In the genomic region with DNA sequence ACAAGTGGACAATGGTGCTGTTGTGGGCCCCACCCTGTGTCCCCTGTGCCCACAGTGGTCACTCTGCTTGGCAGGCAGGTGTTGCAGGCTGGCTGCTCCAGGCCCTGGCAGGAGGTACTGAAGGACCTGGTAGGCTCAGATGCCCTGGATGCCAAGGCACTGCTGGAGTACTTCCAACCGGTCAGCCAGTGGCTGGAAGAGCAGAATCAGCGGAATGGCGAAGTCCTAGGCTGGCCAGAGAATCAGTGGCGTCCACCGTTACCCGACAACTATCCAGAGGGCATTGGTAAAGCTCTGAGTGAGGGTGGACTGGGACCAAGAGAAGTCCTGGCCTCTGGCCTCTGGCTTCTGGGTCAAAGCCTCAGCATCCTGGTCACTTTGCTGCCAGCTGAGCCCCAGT, we compare ENCODE assay signal across 23 mouse cellular contexts. TPM values are rescaled to one million over a fixed set of nuclear protein-coding genes. Genes with fewer than 3 reads are reported as not detected.
DNase-seq lines count a peak whose midpoint lies in the region; ATAC-seq and TF ChIP-seq lines count a peak whose summit lies in the region.
"Had no signal": no experiment of that assay in that cellular context is flagged by ENCODE, and none has a peak within 500 bp of the region (broad histone marks: within the 10 kb centered on the region; RNA-seq: fewer than 3 reads in every experiment).

No protein-coding gene starts in this region.

- H3K36me3 ChIP-seq in kidney, embryonic 15.5 days: no peaks in the 10 kb centered on the region
- H3K36me3 ChIP-seq: embryonic facial prominence, embryonic 12.5 days; heart, embryonic 13.5 days; limb, embryonic 12.5 days; neural tube, embryonic 12.5 days had no signal

- intact Hi-C loops in left cerebral cortex, adult 2 months (cut with DNase I): no loop called here

- ATAC-seq in kidney, embryonic 15.5 days (replicated peaks; ENCODE audit: low FRiP score): no peak
- ATAC-seq: intestine, embryonic 16.5 days; liver, postnatal 0 days; midbrain, embryonic 16.5 days had no signal

- TF ChIP-seq CTCF in left cerebral cortex, adult 2 months (IDR thresholded peaks at IDR 0.05): no peak

- H3K4me2 ChIP-seq in kidney, embryonic 15.5 days: no peak overlapping the region
- H3K4me2 ChIP-seq: embryonic facial prominence, embryonic 12.5 days; heart, embryonic 13.5 days; limb, embryonic 12.5 days; neural tube, embryonic 12.5 days had no signal

- H3K9ac ChIP-seq in kidney, embryonic 15.5 days: no peak overlapping the region
- H3K9ac ChIP-seq: embryonic facial prominence, embryonic 12.5 days; heart, embryonic 13.5 days; limb, embryonic 12.5 days; liver, postnatal 0 days; neural tube, embryonic 12.5 days had no signal

- peaks cover 17% of the 10 kb centered on the region for H3K27me3 ChIP-seq in kidney, embryonic 15.5 days

- no peak overlapping the region for H3K27ac ChIP-seq in kidney, embryonic 15.5 days
- H3K27ac ChIP-seq in left cerebral cortex, adult 2 months: no peak overlapping the region
- H3K27ac ChIP-seq: embryonic facial prominence, embryonic 12.5 days; heart, embryonic 13.5 days; limb, embryonic 12.5 days; neural tube, embryonic 12.5 days had no signal

- H3K9me3 ChIP-seq in kidney, embryonic 15.5 days (replicated peaks): no peaks in the 10 kb centered on the region
- H3K9me3 ChIP-seq: embryonic facial prominence, embryonic 12.5 days; heart, embryonic 13.5 days; limb, embryonic 12.5 days; neural tube, embryonic 12.5 days had no signal

- no peak overlapping the region for H3K4me3 ChIP-seq in kidney, embryonic 15.5 days (replicated peaks)
- H3K4me3 ChIP-seq in left cerebral cortex, adult 2 months: no peak overlapping the region
- H3K4me3 ChIP-seq: embryonic facial prominence, embryonic 12.5 days; heart, embryonic 13.5 days; limb, embryonic 12.5 days; neural tube, embryonic 12.5 days had no signal

- H3K4me1 ChIP-seq in kidney, embryonic 15.5 days: no peaks in the 10 kb centered on the region
- H3K4me1 ChIP-seq: embryonic facial prominence, embryonic 12.5 days; heart, embryonic 13.5 days; limb, embryonic 12.5 days; neural tube, embryonic 12.5 days had no signal

- WGBS in kidney, embryonic 15.5 days: 88% methylated on average over 6 of the region's 6 CpGs

- peak; percentile 54 for DNase-seq in adrenal gland, postnatal 10 days
- no peak for DNase-seq in adrenal gland, postnatal 25 days
- peak; percentile 81 to 83 for DNase-seq in kidney, adult 8-10 months
- peak; percentile 55 to 73 for DNase-seq in cerebellum, postnatal 25 days
- DNase-seq in kidney, postnatal 25 days: peak; percentile 80 to 89
- no peak for DNase-seq in left cerebral cortex, adult 2 months (ENCODE audit: extremely low spot score in 1 of 2, low spot score in 2 of 2)
- DNase-seq in layer of hippocampus, adult 8-10 months (ENCODE audit: low spot score in 2 of 2): no peak
- DNase-seq: liver, postnatal 0 days; lung, postnatal 4 days; thymus, postnatal 4 days had no signal

RNA-seq across cellular contexts. Expression of a gene that starts 6.8 kb away (rescaled TPM):
- 10 to 100 TPM; 12.9 to 15.4 TPM for total RNA-seq in adrenal gland, postnatal 10 days (2021)
- total RNA-seq in adrenal gland, postnatal 25 days (2021): 7.3 and 8.2 TPM in 2 replicates
- polyA plus RNA-seq in kidney, embryonic 15.5 days (2015; fragmentation: Nextera tagmentation; extraction: Ambion mirVana): 9.8 and 11.1 TPM in 2 replicates
- total RNA-seq in left cerebral cortex, adult 2 months (2021): 10 to 100 TPM in 1 of 2 experiments, 1 to 10 TPM in 1; 9.1 to 13.0 TPM
- 10 to 100 TPM in 3 of 4 experiments, 1 to 10 TPM in 1; 7.8 to 10.9 (median 10.6) TPM for total RNA-seq in layer of hippocampus, adult 8-10 months (2022)

RNA-seq across cellular contexts. Expression of a gene that starts 19.9 kb away (rescaled TPM):
- not detected for total RNA-seq in adrenal gland, postnatal 10 days (2021)
- total RNA-seq in adrenal gland, postnatal 25 days (2021): not detected in 2 replicates
- not detected in 2 replicates for polyA plus RNA-seq in kidney, embryonic 15.5 days (2015; fragmentation: Nextera tagmentation; extraction: Ambion mirVana)
- not detected for total RNA-seq in left cerebral cortex, adult 2 months (2021)
- total RNA-seq in layer of hippocampus, adult 8-10 months (2022): not detected
- total RNA-seq: gastrocnemius, adult 8-10 months; hematopoietic stem cell, adult 5-6 weeks; layer of hippocampus, postnatal 25 days had no signal
- polyA plus RNA-seq: embryonic facial prominence, embryonic 12.5 days; forebrain, embryonic 11.5 days; heart, embryonic 13.5 days; limb, embryonic 12.5 days; liver, postnatal 0 days; midbrain, embryonic 16.5 days; neural tube, embryonic 12.5 days; small intestine, adult 2 months; stomach, embryonic 16.5 days had no signal

RNA-seq across cellular contexts. Expression of a gene that starts 21.5 kb away (rescaled TPM):
- 100 to 1,000 TPM; 123 to 140 TPM for total RNA-seq in adrenal gland, postnatal 10 days (2021)
- 124 and 195 TPM in 2 replicates for total RNA-seq in adrenal gland, postnatal 25 days (2021)
- 28.9 and 39.8 TPM in 2 replicates for polyA plus RNA-seq in kidney, embryonic 15.5 days (2015; fragmentation: Nextera tagmentation; extraction: Ambion mirVana)
- 10 to 100 TPM; 87.9 to 92.8 TPM for total RNA-seq in left cerebral cortex, adult 2 months (2021)
- 10 to 100 TPM; 48.1 to 63.3 (median 58.7) TPM for total RNA-seq in layer of hippocampus, adult 8-10 months (2022)

RNA-seq across cellular contexts. Expression of a gene that starts 33.3 kb away (rescaled TPM):
- total RNA-seq in adrenal gland, postnatal 10 days (2021): under 1 TPM; 0.24 to 0.61 TPM
- 0.21 TPM in 1 of 2 replicates, not detected in the other for total RNA-seq in adrenal gland, postnatal 25 days (2021)
- polyA plus RNA-seq in kidney, embryonic 15.5 days (2015; fragmentation: Nextera tagmentation; extraction: Ambion mirVana): 0.26 and 0.39 TPM in 2 replicates
- total RNA-seq in left cerebral cortex, adult 2 months (2021): 1 to 10 TPM; 2.3 to 2.4 TPM
- 1 to 10 TPM; 1.1 to 1.6 (median 1.3) TPM for total RNA-seq in layer of hippocampus, adult 8-10 months (2022)
- total RNA-seq: gastrocnemius, adult 8-10 months had no signal
- polyA plus RNA-seq: liver, postnatal 0 days had no signal

Comparison
In these comparisons a context has a peak if more than half of its experiments do, and no peak if none do; other contexts are left out.
1. DNase-seq: peak in adrenal gland, postnatal 10 days (single experiment), kidney, adult 8-10 months (2 of 2), cerebellum, postnatal 25 days (2 of 2) and kidney, postnatal 25 days (2 of 2); none in adrenal gland, postnatal 25 days (single experiment), left cerebral cortex, adult 2 months (0 of 2) and layer of hippocampus, adult 8-10 months (0 of 2).